Mouse (Mus musculus) retina, postnatal 1 day (tissue): ENCODE measurements around the gene Vmn2r29.
"Not testable (repeated sequence)": the region's sequence is repeated elsewhere in the genome, so short reads cannot be mapped to it uniquely, and the experiment has no call there.

Experiments
- DNase-seq: peaks from one replicate; pipeline ENCODE4 v3.0.0-alpha.2; 2012

Gene Vmn2r29

DNA sequence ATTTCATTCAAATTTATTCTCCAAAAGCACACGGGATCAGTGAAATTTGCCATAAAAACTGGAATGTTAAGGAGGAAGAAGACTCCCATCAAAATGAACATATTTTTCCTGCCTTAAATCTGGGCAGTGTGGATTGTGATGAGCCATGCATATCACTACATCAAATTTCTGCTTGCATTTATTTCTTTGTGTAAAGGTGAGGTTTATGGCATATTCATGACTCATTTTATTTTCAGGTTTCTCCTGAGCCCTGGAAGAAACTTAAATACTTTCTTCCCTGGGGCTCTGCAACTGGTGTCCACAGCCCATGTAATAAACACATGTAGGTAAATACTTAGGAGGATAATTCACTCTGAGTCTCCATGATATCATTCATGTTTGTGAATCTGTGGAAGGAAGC, at the start of gene Vmn2r29:
TSS of gene Vmn2r29 (minus strand) at position 101 of the 400 bp plus-strand sequence.
- DNase-seq = not testable (repeated sequence)

GRCm38 (mm10) chr7:7295595-7295994, 48.5 kb upstream of the Vmn2r29 start:
- peak; percentile 71 for DNase-seq

GRCm38 (mm10) chr7:7281383-7281782, 34.3 kb upstream of the Vmn2r29 start:
- no peak for DNase-seq

DNA sequence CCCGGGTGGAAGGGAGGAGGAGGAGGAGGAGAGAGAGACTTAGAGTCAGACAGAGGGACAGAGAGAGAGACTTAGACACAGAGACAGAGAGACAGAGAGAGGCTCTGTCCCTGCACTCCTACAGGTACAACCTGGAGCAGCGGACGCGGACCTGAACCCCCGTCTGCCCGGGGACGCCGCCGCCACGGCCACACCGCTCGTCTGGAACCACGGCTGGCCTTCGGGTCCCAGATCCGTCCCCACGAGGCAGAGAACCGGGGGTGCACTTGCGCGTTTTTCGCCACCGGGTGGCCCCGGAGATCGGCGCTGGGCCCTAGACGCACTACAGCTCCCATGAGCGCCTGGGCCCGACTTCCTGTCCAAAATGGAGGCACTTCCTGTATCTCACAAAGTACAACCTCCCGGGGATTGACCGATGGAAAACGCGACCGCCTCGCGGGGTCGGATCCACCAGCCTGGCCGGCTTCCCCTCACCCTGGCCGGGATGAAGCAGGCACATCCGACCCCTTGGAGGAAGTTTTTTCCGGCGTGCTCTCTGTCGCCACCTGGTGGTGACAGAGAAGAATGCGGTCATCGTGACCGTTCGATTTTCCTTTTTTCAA, 30.9 kb upstream of the Vmn2r29 start, which contains the start of gene Gm45844:
TSS of gene Gm45844 (minus strand) at position 324 of the 602 bp plus-strand sequence.
- DNase-seq = peak; percentile 85

- peak; percentile 84 for DNase-seq
Measured at GRCm38 (mm10) chr7:7277556-7277955, 30.4 kb upstream of the Vmn2r29 start.

- peak; percentile 34 for DNase-seq
Measured at GRCm38 (mm10) chr7:7209313-7210151, 37.6 kb downstream of the Vmn2r29 start, which contains the start of gene Zfp772. Gene Zfp772 (minus strand): TSS chr7:7209998.

GRCm38 (mm10) chr7:7188191-7188942, 58.8 kb downstream of the Vmn2r29 start:
- peak; percentile 76 for DNase-seq

GRCm38 (mm10) chr7:7187417-7188190, 59.5 kb downstream of the Vmn2r29 start:
- DNase-seq = no peak

- DNase-seq = no peak
Measured at GRCm38 (mm10) chr7:7185897-7186296, 61.2 kb downstream of the Vmn2r29 start.
